ENCODE assay signal across 8 mouse cellular contexts in the genomic region with DNA sequence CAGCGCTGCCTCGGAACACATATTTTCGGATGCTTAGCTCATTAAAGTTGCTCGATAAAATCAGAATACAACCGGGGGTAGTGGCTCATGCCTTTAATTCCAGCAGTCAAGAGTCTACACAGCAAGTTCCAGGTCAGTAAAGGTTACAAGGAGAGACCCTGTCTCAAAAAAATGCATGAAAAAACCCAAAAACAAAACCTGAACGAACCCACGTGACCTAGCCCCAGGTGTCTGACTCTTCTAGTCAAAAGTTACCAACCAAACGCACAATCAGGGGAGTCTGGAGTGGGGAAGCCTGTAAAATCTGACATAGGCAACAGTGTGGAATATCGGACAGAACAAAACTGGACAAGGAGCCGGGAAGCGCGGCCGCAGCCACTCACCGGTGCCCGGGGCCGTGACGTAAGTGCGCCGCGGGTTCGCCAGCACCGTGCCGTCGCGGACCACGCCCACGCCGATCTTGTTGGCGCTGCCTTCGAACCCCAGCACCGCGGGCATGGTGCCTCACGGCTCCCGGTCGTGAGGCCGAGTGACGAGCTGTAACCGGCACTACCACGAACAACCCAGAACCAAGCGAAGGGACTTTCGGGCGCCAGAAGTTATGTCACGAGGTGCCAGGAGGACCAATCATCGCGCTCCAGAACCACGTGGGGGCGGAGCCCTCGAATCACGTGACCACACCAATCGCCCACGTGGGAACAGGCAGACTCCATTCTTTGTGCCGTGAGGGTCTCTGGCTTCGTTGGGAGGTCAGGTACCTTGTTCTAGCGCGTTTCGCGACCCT. TPM values are rescaled to one million over a fixed set of nuclear protein-coding genes. Genes with fewer than 3 reads are reported as not detected.
DNase-seq lines count a peak whose midpoint lies in the region; ATAC-seq lines count a peak whose summit lies in the region.

Osgep (minus strand) TSS at position 613 of the 784 bp plus-strand sequence.
Apex1 (plus strand) TSS at position 688 of the 784 bp plus-strand sequence.

- peak; percentile 86 for ATAC-seq in megakaryocyte progenitor cell, adult 5-6 weeks (replicated peaks; ENCODE audit: poor library complexity)

- peak; percentile 97 for DNase-seq in adipocyte (ENCODE audit: low spot score)
- peak; percentile 100 for DNase-seq in embryo, embryonic 10 days (ENCODE audit: low spot score)
- peak; percentile 94 for DNase-seq in gastrocnemius, postnatal 10 days
- peak; percentile 98 for DNase-seq in induced T-regulatory cell, adult 2 months (ENCODE audit: low read depth)
- DNase-seq in left cerebral cortex, adult 9 months (ENCODE audit: low spot score in 2 of 2) = peak; percentile 95 to 98
- peak; percentile 96 for DNase-seq in right cerebral cortex, postnatal 14 days
- peak; percentile 96 for DNase-seq in urinary bladder, postnatal 36 days (ENCODE audit: low spot score in 2 of 2)

RNA-seq across cellular contexts. Expression of gene Osgep, which starts in this region (rescaled TPM):
- total RNA-seq in gastrocnemius, postnatal 10 days (2021) = 10 to 100 TPM; 45.2 to 48.4 TPM
- total RNA-seq in megakaryocyte progenitor cell, adult 5-6 weeks (2015) = 116 and 117 TPM in 2 replicates
- total RNA-seq in megakaryocyte progenitor cell, adult 5-6 weeks (2017) = 117 and 125 TPM in 2 replicates

RNA-seq across cellular contexts. Expression of gene Apex1, which starts in this region (rescaled TPM):
- total RNA-seq in gastrocnemius, postnatal 10 days (2021) = 10 to 100 TPM; 42.7 to 46.1 TPM
- 246 and 285 TPM in 2 replicates for total RNA-seq in megakaryocyte progenitor cell, adult 5-6 weeks (2015)
- total RNA-seq in megakaryocyte progenitor cell, adult 5-6 weeks (2017) = 189 and 223 TPM in 2 replicates

Comparison
In these comparisons a context has a peak if more than half of its experiments do, and no peak if none do; other contexts are left out.
1. Peak in every context shown above with its lines: DNase-seq and ATAC-seq.
2. RNA of gene Apex1 (total RNA-seq): 189 to 285 TPM in megakaryocyte progenitor cell, adult 5-6 weeks; 42.7 to 46.1 TPM in gastrocnemius, postnatal 10 days; every median in the first group is over 4 times any median in the second.